Mouse (Mus musculus) stomach, postnatal 0 days (tissue): ENCODE results near the gene Glrx2.

Experiments used
- CTCF ChIP-seq: IDR thresholded peaks from 2 replicates; pipeline ENCODE4 v1.5.1; 2016; ENCODE audit warnings: antibody characterized with exemption, low read depth, mild to moderate bottlenecking, moderate library complexity
- EP300 ChIP-seq: optimal IDR thresholded peaks from 2 replicates; pipeline ENCODE3; 2016; ENCODE audit warnings: antibody characterized with exemption

DNA sequence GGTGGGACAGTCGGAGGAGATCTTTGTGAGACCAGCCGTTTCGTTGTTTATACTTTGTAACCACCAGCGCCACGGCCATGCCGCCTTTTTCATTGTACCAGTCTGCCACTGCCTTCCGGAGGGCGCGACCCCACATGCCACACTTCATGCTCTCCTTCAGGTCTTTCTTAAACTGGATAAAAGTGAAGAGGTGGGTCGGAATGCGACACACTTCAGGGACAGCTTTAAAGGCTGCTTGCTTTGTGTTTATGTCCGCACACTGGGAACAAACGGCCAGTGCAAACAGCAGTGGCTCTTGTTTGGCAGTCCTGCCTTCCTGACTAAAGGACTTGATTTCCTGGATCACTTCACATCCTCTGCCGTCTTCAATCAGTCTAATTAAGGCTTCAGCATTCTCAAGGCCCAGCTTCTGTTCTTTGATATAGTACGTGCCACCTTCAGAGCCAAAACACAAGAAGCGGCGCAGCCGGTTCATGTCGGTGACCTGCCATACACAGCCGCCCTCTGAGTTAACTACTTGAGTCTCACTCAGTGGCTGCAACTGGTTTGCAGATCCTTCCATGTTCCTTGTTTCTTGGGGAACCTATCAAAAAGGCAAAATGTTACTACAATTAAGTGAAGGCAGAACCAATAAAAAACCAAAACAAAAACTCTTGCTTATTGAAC lies 54.4 kb downstream of the Glrx2 start:
- no peak for TF ChIP-seq CTCF
- TF ChIP-seq EP300, result no peak
